Mouse (Mus musculus): ENCODE measurements around the gene Mad1l1. TPM values are rescaled to one million over a fixed set of nuclear protein-coding genes. Genes with fewer than 3 reads are reported as not detected.

Gene Mad1l1
- total RNA-seq, 1 experiment from 2014 or later: 38.8 TPM

- ATAC-seq (ENCODE audit: extremely low read depth, insufficient number of reproducible peaks, low FRiP score, poor library complexity, severe bottlenecking): no peak
Measured at GRCm38 (mm10) chr5:140201566-140201965, 119.8 kb downstream of the Mad1l1 start.

GRCm38 (mm10) chr5:140201109-140201508 lies 120.2 kb downstream of the Mad1l1 start:
- ATAC-seq (ENCODE audit: extremely low read depth, insufficient number of reproducible peaks, low FRiP score, poor library complexity, severe bottlenecking): no peak

GRCm38 (mm10) chr5:140197705-140198104 lies 123.6 kb downstream of the Mad1l1 start:
- ATAC-seq (ENCODE audit: extremely low read depth, insufficient number of reproducible peaks, low FRiP score, poor library complexity, severe bottlenecking): peak; percentile 53; the same call in 1 of the 2 replicates

GRCm38 (mm10) chr5:140196446-140196845 lies 124.9 kb downstream of the Mad1l1 start:
- ATAC-seq (ENCODE audit: extremely low read depth, insufficient number of reproducible peaks, low FRiP score, poor library complexity, severe bottlenecking): no peak

- no peak for ATAC-seq (ENCODE audit: extremely low read depth, insufficient number of reproducible peaks, low FRiP score, poor library complexity, severe bottlenecking)
Measured at GRCm38 (mm10) chr5:140194173-140194572, 127.2 kb downstream of the Mad1l1 start.

- no peak for ATAC-seq (ENCODE audit: extremely low read depth, insufficient number of reproducible peaks, low FRiP score, poor library complexity, severe bottlenecking)
Measured at GRCm38 (mm10) chr5:140191539-140191938, 129.8 kb downstream of the Mad1l1 start.

GRCm38 (mm10) chr5:140186351-140186750 lies 135.0 kb downstream of the Mad1l1 start:
- ATAC-seq (ENCODE audit: extremely low read depth, insufficient number of reproducible peaks, low FRiP score, poor library complexity, severe bottlenecking): no peak

- no peak for ATAC-seq (ENCODE audit: extremely low read depth, insufficient number of reproducible peaks, low FRiP score, poor library complexity, severe bottlenecking)
Measured at GRCm38 (mm10) chr5:140185757-140186156, 135.6 kb downstream of the Mad1l1 start.

- no peak for ATAC-seq (ENCODE audit: extremely low read depth, insufficient number of reproducible peaks, low FRiP score, poor library complexity, severe bottlenecking)
Measured at GRCm38 (mm10) chr5:140183387-140183786, 138.0 kb downstream of the Mad1l1 start.

GRCm38 (mm10) chr5:140182351-140182750 lies 139.0 kb downstream of the Mad1l1 start:
- no peak for ATAC-seq (ENCODE audit: extremely low read depth, insufficient number of reproducible peaks, low FRiP score, poor library complexity, severe bottlenecking)

- no peak for ATAC-seq (ENCODE audit: extremely low read depth, insufficient number of reproducible peaks, low FRiP score, poor library complexity, severe bottlenecking)
Measured at GRCm38 (mm10) chr5:140180016-140180415, 141.3 kb downstream of the Mad1l1 start.

GRCm38 (mm10) chr5:140178058-140178690 lies 143.2 kb downstream of the Mad1l1 start:
- no peak for ATAC-seq (ENCODE audit: extremely low read depth, insufficient number of reproducible peaks, low FRiP score, poor library complexity, severe bottlenecking)

- no peak for ATAC-seq (ENCODE audit: extremely low read depth, insufficient number of reproducible peaks, low FRiP score, poor library complexity, severe bottlenecking)
Measured at GRCm38 (mm10) chr5:140177582-140177981, 143.8 kb downstream of the Mad1l1 start.

GRCm38 (mm10) chr5:140176370-140176769 lies 145.0 kb downstream of the Mad1l1 start:
- no peak for ATAC-seq (ENCODE audit: extremely low read depth, insufficient number of reproducible peaks, low FRiP score, poor library complexity, severe bottlenecking)

GRCm38 (mm10) chr5:140174814-140175490 lies 146.4 kb downstream of the Mad1l1 start:
- ATAC-seq (ENCODE audit: extremely low read depth, insufficient number of reproducible peaks, low FRiP score, poor library complexity, severe bottlenecking): no peak

GRCm38 (mm10) chr5:140174066-140174465 lies 147.3 kb downstream of the Mad1l1 start:
- ATAC-seq (ENCODE audit: extremely low read depth, insufficient number of reproducible peaks, low FRiP score, poor library complexity, severe bottlenecking): no peak

- no peak for ATAC-seq (ENCODE audit: extremely low read depth, insufficient number of reproducible peaks, low FRiP score, poor library complexity, severe bottlenecking)
Measured at GRCm38 (mm10) chr5:140173181-140173580, 148.2 kb downstream of the Mad1l1 start.

GRCm38 (mm10) chr5:140171710-140172109 lies 149.6 kb downstream of the Mad1l1 start:
- ATAC-seq (ENCODE audit: extremely low read depth, insufficient number of reproducible peaks, low FRiP score, poor library complexity, severe bottlenecking): no peak

GRCm38 (mm10) chr5:140167531-140167930 lies 153.8 kb downstream of the Mad1l1 start:
- no peak for ATAC-seq (ENCODE audit: extremely low read depth, insufficient number of reproducible peaks, low FRiP score, poor library complexity, severe bottlenecking)

GRCm38 (mm10) chr5:140167080-140167479 lies 154.3 kb downstream of the Mad1l1 start:
- ATAC-seq (ENCODE audit: extremely low read depth, insufficient number of reproducible peaks, low FRiP score, poor library complexity, severe bottlenecking): no peak

- ATAC-seq (ENCODE audit: extremely low read depth, insufficient number of reproducible peaks, low FRiP score, poor library complexity, severe bottlenecking): no peak
Measured at GRCm38 (mm10) chr5:140163947-140164346, 157.4 kb downstream of the Mad1l1 start.

All from neutrophil, adult 5-6 weeks (primary cell).